Mouse (Mus musculus): ENCODE measurements around the gene Ccr7. TPM values are rescaled to one million over a fixed set of nuclear protein-coding genes. Genes with fewer than 3 reads are reported as not detected.

Ccr7 gene
- polyA plus RNA-seq, 1 experiment from 2014 or later = not detected

DNA sequence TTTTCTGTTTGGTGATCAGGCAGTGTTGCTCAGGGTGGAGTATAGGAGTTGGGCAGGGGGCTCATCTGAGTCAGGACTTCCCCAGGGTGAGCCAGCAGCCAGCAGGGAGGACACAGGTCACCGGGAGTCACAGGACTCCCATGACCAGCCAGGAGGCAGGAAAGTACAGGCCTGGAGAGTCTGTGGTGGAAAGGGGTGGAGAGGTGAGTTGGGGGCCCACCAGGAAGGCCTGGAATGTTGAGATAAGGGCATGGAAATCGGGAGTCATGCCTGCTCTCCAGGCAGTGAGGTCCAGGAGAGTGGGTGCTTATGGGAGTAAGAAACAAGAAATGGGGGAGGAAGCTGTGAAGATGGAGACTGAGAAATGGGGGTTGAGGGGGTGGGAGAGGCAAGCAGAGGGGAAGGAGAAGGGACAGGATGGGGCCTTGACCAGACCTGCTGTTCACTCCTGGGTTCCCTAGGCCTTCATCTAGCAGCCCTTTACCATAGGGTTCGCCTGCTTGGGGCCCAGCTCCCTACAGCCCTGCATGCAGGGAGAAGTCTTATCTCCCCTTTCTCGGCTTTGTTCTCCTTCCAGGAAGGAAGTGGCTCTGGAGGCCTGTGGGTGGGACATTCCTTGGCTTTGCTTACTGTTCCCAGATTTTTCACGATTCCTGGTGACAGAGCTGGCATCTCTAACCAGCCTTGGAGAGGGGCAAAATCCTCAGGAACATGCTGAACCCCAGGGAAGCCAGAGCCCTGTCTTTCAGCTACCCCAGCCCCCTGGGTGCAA lies 28.2 kb downstream of the Ccr7 start:
- H3K9me3 ChIP-seq (replicated peaks; ENCODE audit: control insufficient read depth, low read length) = no peaks in the 10 kb centered on the region
- no peak overlapping the region for H3K9ac ChIP-seq (ENCODE audit: low read length)
- no peak overlapping the region for H3K4me2 ChIP-seq (ENCODE audit: low read length)
- DNase-seq (ENCODE audit: low spot score) (no peak), ATAC-seq (no peak)
- no peak overlapping the region for H3K4me3 ChIP-seq (ENCODE audit: low read depth, low read length)
- peaks cover under 1% of the 10 kb centered on the region for H3K4me1 ChIP-seq (ENCODE audit: control insufficient read depth, insufficient read depth, low read length)
- 46% methylated on average over 5 of the region's 5 CpGs for WGBS
- H3K27me3 ChIP-seq (replicated peaks; ENCODE audit: control insufficient read depth, insufficient read depth, low read length) = no peaks in the 10 kb centered on the region
- no peaks in the 10 kb centered on the region for H3K36me3 ChIP-seq (ENCODE audit: control insufficient read depth, insufficient read depth, low read length)
- no peak overlapping the region for H3K27ac ChIP-seq (ENCODE audit: low read depth, low read length)

DNA sequence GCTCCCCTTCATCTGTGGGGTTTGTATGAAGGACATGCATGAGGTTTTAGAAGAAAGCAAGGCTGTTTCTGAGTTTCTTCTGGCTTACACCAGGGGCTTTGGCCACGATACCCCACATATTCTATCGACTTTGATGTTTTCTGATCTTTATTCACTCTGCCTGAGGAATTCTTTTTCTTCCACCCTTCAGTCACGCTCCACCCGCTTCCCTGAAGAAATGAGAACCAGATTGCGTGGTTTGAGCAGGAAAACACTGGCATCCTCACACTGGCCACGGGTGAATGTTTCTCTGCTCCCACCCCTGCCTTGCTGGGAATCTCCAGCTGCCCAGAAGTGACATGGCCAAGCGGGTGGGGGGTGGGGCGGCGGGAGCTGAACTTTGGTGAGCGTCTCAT lies 30.2 kb downstream of the Ccr7 start:
- Histone ChIP-seq H3K9me3 (replicated peaks; ENCODE audit: control insufficient read depth, low read length) (no peaks in the 10 kb centered on the region), H3K27me3 (replicated peaks; ENCODE audit: control insufficient read depth, insufficient read depth, low read length) (no peaks in the 10 kb centered on the region), H3K27ac (ENCODE audit: low read depth, low read length) (no peak overlapping the region), H3K9ac (ENCODE audit: low read length) (no peak overlapping the region), H3K36me3 (ENCODE audit: control insufficient read depth, insufficient read depth, low read length) (no peaks in the 10 kb centered on the region), H3K4me2 (ENCODE audit: low read length) (no peak overlapping the region), H3K4me3 (ENCODE audit: low read depth, low read length) (no peak overlapping the region), H3K4me1 (ENCODE audit: control insufficient read depth, insufficient read depth, low read length) (peaks cover 3% of the 10 kb centered on the region; the same call in 1 of the 2 replicates)
- 69% methylated on average over 10 of the region's 10 CpGs for WGBS
- ATAC-seq = no peak
- DNase-seq (ENCODE audit: low spot score) = no peak

DNA sequence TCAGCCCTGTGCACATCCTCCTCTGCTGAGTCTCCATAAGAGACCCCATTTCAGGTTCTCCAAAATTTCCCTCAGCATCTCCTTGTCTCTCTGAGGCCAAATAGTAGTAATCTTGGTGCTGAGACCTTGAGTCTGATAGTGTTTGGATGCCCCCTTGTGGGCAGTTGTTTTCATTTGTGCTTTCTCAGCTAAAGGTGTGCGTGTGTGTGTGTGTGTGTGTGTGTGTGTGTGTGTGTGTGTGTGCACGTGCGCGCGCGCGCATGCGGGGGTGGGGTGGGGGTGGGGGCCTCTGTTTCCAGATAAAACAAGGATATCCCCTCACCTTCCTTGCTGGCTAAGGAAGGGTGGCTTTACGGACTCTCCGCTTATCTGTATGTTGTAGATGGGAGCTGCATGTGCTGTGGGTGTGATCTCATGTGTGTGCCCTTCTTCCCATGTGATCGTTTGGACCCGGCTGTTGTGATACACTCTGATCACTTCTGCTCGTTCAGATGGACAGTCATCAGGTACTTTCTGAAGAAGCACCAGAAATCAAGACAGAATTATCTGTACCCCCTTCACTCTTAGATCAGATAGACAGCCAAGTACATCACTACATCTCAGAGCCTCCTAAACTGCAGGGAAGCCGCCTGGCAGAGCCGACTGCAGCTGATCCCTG lies 30.8 kb downstream of the Ccr7 start:
- H3K4me1 ChIP-seq (ENCODE audit: control insufficient read depth, insufficient read depth, low read length) = peaks cover 3% of the 10 kb centered on the region; the same call in 1 of the 2 replicates
- H3K27ac ChIP-seq (ENCODE audit: low read depth, low read length) = no peak overlapping the region
- WGBS = 40% methylated on average over 15 of the region's 15 CpGs
- no peaks in the 10 kb centered on the region for H3K27me3 ChIP-seq (replicated peaks; ENCODE audit: control insufficient read depth, insufficient read depth, low read length)
- ATAC-seq (no peak), DNase-seq (ENCODE audit: low spot score) (peak; percentile 74)
- no peaks in the 10 kb centered on the region for H3K36me3 ChIP-seq (ENCODE audit: control insufficient read depth, insufficient read depth, low read length)
- H3K9ac ChIP-seq (ENCODE audit: low read length) = no peak overlapping the region
- H3K4me2 ChIP-seq (ENCODE audit: low read length) = no peak overlapping the region
- no peak overlapping the region for H3K4me3 ChIP-seq (ENCODE audit: low read depth, low read length)
- no peaks in the 10 kb centered on the region for H3K9me3 ChIP-seq (replicated peaks; ENCODE audit: control insufficient read depth, low read length)

DNA sequence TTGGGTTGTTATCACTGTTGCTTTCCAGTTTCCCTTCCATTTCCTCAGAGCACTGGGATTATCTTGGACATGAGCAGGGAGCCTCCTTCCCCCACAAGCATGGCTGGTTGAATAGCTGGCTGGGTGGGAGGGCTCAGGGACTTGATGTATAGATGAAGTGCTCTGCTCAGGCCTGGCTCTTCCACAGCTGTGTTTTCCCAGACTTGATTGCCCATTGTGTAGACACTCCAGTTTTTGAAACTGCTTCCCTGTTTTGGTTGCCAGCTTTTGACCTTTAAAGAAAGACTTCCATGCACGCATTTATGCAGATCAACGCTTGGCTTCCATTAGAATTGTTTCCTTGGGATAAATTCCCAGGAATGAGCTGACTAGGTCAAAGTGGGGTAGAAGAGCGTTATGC lies 32.2 kb downstream of the Ccr7 start:
- H3K4me1 ChIP-seq (ENCODE audit: control insufficient read depth, insufficient read depth, low read length) = peaks cover 3% of the 10 kb centered on the region; the same call in 1 of the 2 replicates
- no peaks in the 10 kb centered on the region for H3K36me3 ChIP-seq (ENCODE audit: control insufficient read depth, insufficient read depth, low read length)
- no peak overlapping the region for H3K4me3 ChIP-seq (ENCODE audit: low read depth, low read length)
- H3K27me3 ChIP-seq (replicated peaks; ENCODE audit: control insufficient read depth, insufficient read depth, low read length) = no peaks in the 10 kb centered on the region
- no peaks in the 10 kb centered on the region for H3K9me3 ChIP-seq (replicated peaks; ENCODE audit: control insufficient read depth, low read length)
- ATAC-seq (peak; percentile 46), DNase-seq (ENCODE audit: low spot score) (peak; percentile 48)
- no peak overlapping the region for H3K4me2 ChIP-seq (ENCODE audit: low read length)
- 53% methylated on average over 3 of the region's 3 CpGs for WGBS
- no peak overlapping the region for H3K9ac ChIP-seq (ENCODE audit: low read length)
- peak overlapping the region; percentile 23; the same call in 1 of the 2 replicates for H3K27ac ChIP-seq (ENCODE audit: low read depth, low read length)

DNA sequence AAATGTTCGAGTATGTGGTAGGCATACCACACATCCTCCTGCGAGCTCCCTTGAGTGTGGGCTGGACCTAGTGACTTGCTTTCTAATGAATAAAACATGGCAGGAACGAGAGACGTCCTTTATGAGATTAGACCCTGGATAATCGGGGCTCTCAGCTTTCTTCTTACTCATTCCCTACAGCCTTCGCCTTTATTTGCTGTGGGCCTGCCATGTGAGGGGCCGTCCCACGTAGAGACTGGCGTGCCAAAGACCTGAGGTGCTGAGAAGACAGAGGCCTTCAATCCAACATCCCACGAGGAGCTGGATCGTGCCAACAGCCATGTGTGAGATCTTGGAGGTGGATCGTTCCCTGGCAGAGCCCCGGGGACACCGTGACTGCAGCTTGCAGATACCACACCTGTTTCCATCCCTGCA lies 33.7 kb downstream of the Ccr7 start:
- no peak for DNase-seq (ENCODE audit: low spot score)
- ATAC-seq = no peak
- peaks cover 3% of the 10 kb centered on the region; the same call in 1 of the 2 replicates for H3K4me1 ChIP-seq (ENCODE audit: control insufficient read depth, insufficient read depth, low read length)
- no peaks in the 10 kb centered on the region for H3K36me3 ChIP-seq (ENCODE audit: control insufficient read depth, insufficient read depth, low read length)
- no peak overlapping the region for H3K27ac ChIP-seq (ENCODE audit: low read depth, low read length)
- no peak overlapping the region for H3K4me2 ChIP-seq (ENCODE audit: low read length)
- no peak overlapping the region for H3K4me3 ChIP-seq (ENCODE audit: low read depth, low read length)
- no peaks in the 10 kb centered on the region for H3K9me3 ChIP-seq (replicated peaks; ENCODE audit: control insufficient read depth, low read length)
- no peak overlapping the region for H3K9ac ChIP-seq (ENCODE audit: low read length)
- WGBS = 38% methylated on average over 14 of the region's 14 CpGs
- H3K27me3 ChIP-seq (replicated peaks; ENCODE audit: control insufficient read depth, insufficient read depth, low read length) = no peaks in the 10 kb centered on the region

DNA sequence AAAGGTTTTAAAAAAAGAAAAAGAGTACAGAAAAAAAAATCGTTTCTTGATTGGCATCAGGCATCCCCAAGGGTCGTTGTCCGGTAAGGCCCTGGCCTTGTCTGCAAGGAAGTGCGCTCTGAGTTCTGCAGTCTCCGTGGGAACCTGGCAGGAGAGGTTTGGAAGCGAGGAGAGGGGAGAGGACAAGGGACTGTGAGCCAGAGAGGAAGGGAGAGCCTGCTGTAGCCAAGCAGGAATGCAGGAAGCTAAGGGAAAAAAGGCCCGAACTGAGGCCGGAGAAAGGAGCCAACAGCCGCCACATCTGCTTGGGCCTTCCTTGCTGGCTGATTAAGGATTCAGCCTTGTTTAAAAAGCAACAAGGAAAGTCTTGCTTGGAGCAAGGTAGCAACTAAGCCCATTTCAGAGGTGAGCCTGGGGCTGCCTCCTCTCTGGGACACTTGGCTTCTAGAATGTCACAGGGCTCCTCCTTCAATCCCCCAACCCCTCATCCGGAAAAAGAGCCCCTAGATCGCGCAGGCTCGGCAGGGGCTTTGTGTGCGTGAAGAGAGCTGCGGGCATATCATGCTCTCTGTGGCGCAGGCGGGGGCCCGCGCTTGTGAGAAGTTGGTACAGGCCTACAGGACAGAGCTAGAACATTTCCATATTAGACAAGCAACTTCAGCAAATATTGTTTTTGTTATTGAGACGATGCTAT lies 34.2 kb downstream of the Ccr7 start:
- 48% methylated on average over 20 of the region's 20 CpGs for WGBS
- H3K4me1 ChIP-seq (ENCODE audit: control insufficient read depth, insufficient read depth, low read length) = peaks cover 3% of the 10 kb centered on the region; the same call in 1 of the 2 replicates
- H3K4me3 ChIP-seq (ENCODE audit: low read depth, low read length) = no peak overlapping the region
- DNase-seq (ENCODE audit: low spot score) (no peak), ATAC-seq (no peak)
- H3K9me3 ChIP-seq (replicated peaks; ENCODE audit: control insufficient read depth, low read length) = no peaks in the 10 kb centered on the region
- no peaks in the 10 kb centered on the region for H3K36me3 ChIP-seq (ENCODE audit: control insufficient read depth, insufficient read depth, low read length)
- H3K4me2 ChIP-seq (ENCODE audit: low read length) = no peak overlapping the region
- no peak overlapping the region for H3K9ac ChIP-seq (ENCODE audit: low read length)
- H3K27ac ChIP-seq (ENCODE audit: low read depth, low read length) = no peak overlapping the region
- H3K27me3 ChIP-seq (replicated peaks; ENCODE audit: control insufficient read depth, insufficient read depth, low read length) = no peaks in the 10 kb centered on the region

DNA sequence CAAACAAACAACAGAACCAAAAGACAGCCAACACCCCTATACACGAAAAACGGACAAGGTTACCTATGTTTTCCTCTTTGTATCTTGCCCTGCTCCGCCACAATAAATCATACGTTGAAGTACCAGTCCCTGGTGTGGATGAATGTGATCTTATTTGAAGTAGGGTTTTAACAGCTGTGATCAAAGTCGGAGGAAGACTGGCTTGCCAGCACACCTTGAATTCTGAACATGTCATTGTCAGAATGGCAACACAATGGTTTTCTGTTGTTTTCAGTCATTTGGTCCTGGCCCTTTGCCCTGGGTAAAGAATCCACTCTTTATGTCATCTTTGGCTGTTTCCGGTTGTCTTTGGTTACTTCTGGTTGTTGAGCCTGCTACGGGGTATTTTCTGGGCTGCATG lies 35.9 kb downstream of the Ccr7 start:
- no peaks in the 10 kb centered on the region for H3K27me3 ChIP-seq (replicated peaks; ENCODE audit: control insufficient read depth, insufficient read depth, low read length)
- H3K4me3 ChIP-seq (ENCODE audit: low read depth, low read length) = no peak overlapping the region
- H3K9me3 ChIP-seq (replicated peaks; ENCODE audit: control insufficient read depth, low read length) = no peaks in the 10 kb centered on the region
- H3K9ac ChIP-seq (ENCODE audit: low read length) = no peak overlapping the region
- no peaks in the 10 kb centered on the region for H3K36me3 ChIP-seq (ENCODE audit: control insufficient read depth, insufficient read depth, low read length)
- H3K4me2 ChIP-seq (ENCODE audit: low read length) = no peak overlapping the region
- H3K27ac ChIP-seq (ENCODE audit: low read depth, low read length) = no peak overlapping the region
- DNase-seq (ENCODE audit: low spot score) (no peak), ATAC-seq (no peak)
- peaks cover 3% of the 10 kb centered on the region; the same call in 1 of the 2 replicates for H3K4me1 ChIP-seq (ENCODE audit: control insufficient read depth, insufficient read depth, low read length)
- WGBS = 87% methylated on average over 7 of the region's 7 CpGs

DNA sequence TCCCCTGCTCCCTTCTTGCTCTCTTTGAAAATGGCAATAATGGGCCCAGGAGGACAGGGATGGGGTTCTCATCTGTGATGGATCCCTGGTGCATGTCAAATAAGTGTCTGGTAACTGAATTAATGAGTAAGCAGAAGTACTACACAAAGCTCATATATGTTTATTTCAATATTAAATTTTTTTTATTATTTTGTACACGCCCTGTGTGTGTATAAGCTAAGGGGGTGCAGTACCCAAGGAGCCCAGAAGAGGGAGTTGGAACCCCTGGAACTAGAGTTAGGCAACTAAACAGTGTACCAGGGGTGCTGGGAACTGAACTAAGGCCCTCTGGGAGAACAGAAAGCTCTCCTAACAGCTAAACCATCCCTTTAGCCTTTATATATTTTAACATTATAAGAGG lies 36.5 kb downstream of the Ccr7 start:
- Histone ChIP-seq H3K27me3 (replicated peaks; ENCODE audit: control insufficient read depth, insufficient read depth, low read length) (no peaks in the 10 kb centered on the region), H3K4me3 (ENCODE audit: low read depth, low read length) (no peak overlapping the region), H3K27ac (ENCODE audit: low read depth, low read length) (no peak overlapping the region), H3K4me1 (ENCODE audit: control insufficient read depth, insufficient read depth, low read length) (peaks cover 3% of the 10 kb centered on the region; the same call in 1 of the 2 replicates), H3K9ac (ENCODE audit: low read length) (no peak overlapping the region), H3K36me3 (ENCODE audit: control insufficient read depth, insufficient read depth, low read length) (no peaks in the 10 kb centered on the region), H3K4me2 (ENCODE audit: low read length) (no peak overlapping the region), H3K9me3 (replicated peaks; ENCODE audit: control insufficient read depth, low read length) (no peaks in the 10 kb centered on the region)
- ATAC-seq (no peak), DNase-seq (ENCODE audit: low spot score) (no peak)
- 97% methylated on average over 1 of the region's 1 CpGs for WGBS

Measured in forebrain, embryonic 14.5 days (tissue).